Mouse (Mus musculus) stomach, embryonic 14.5 days (tissue): Measurements from ENCODE around the gene Gm10577. TPM values are rescaled to one million over a fixed set of nuclear protein-coding genes. Genes with fewer than 3 reads are reported as not detected.

Experiments
- ATAC-seq: fragments of 200-750 bp; cut with Nextera tagmentation; 2 replicates; pipeline ENCODE4 v1.8.0; 2017; ENCODE audit warnings: low read depth, moderate TSS enrichment; ENCODE audit not compliant: insufficient number of reproducible peaks, insufficient read depth, low FRiP score
- H3K27ac ChIP-seq: fragments of 300-500 bp; sonication (generic); 2 replicates; pipeline ENCODE4 v1.5.1; 2014; ENCODE audit warnings: mild to moderate bottlenecking, low read length, moderate library complexity, mixed read lengths
- H3K27me3 ChIP-seq: fragments of 300-500 bp; sonication (generic); 2 replicates; pipeline ENCODE4 v1.6.1; 2014; ENCODE audit warnings: low read length, control low read depth, mixed read lengths; ENCODE audit not compliant: control insufficient read depth, insufficient read depth
- H3K36me3 ChIP-seq: fragments of 300-500 bp; sonication (generic); 2 replicates; pipeline ENCODE4 v1.6.1; 2014; ENCODE audit warnings: mild to moderate bottlenecking, control low read depth, low read length, moderate library complexity, mixed read lengths; ENCODE audit not compliant: control insufficient read depth, insufficient read depth
- H3K4me1 ChIP-seq: fragments of 300-500 bp; sonication (generic); 2 replicates; pipeline ENCODE4 v1.6.1; 2014; ENCODE audit warnings: low read length, control low read depth, mixed read lengths; ENCODE audit not compliant: control insufficient read depth, insufficient read depth
- H3K4me2 ChIP-seq: fragments of 300-500 bp; sonication (generic); replicated peaks from 2 replicates; pipeline ENCODE4 v1.6.1; 2014; ENCODE audit warnings: low read depth, low read length, control low read depth
- H3K4me3 ChIP-seq: fragments of 300-500 bp; sonication (generic); 2 replicates; pipeline ENCODE4 v1.5.1; 2014; ENCODE audit warnings: low read depth, low read length, control low read depth
- H3K9ac ChIP-seq: fragments of 300-500 bp; sonication (generic); replicated peaks from 2 replicates; pipeline ENCODE4 v1.6.1; 2014; ENCODE audit warnings: low read depth, mild to moderate bottlenecking, control low read depth, low read length, moderate library complexity, mixed read lengths
- H3K9me3 ChIP-seq: fragments of 300-500 bp; sonication (generic); 2 replicates; pipeline ENCODE4 v1.6.1; 2016; ENCODE audit warnings: low read depth, low read length, control low read depth; ENCODE audit not compliant: control insufficient read depth
- WGBS: fragments of 180-500 bp; shearing (Covaris S2); extraction: QIAGEN DNeasy Blood & Tissue Kit; methylation state at CpG from one replicate; pipeline ENCODE4 v1.1.7; 2014; 5-methylcytosine and 5-hydroxymethylcytosine counted together
- polyA plus RNA-seq: library from polyadenylated mRNA; unstranded; fragments of >200 nt; fragmentation: Nextera tagmentation; extraction: Ambion mirVana; gene quantifications from 2 replicates; pipeline ENCODE4 v1.2.1, GENCODE M21; 2014

Gene Gm10577
- polyA plus RNA-seq, 1 experiment from 2014 or later: not detected

GRCm38 (mm10) chr4:101037156-101037555 lies 16.7 kb upstream of the Gm10577 start:
- no peak overlapping the region for H3K9ac ChIP-seq
- no peaks in the 10 kb centered on the region for H3K4me1 ChIP-seq
- no peak overlapping the region for H3K4me3 ChIP-seq
- 72% methylated on average over 7 of the region's 7 CpGs for WGBS
- no peak for ATAC-seq
- H3K27me3 ChIP-seq: no peaks in the 10 kb centered on the region
- no peak overlapping the region for H3K27ac ChIP-seq
- no peaks in the 10 kb centered on the region for H3K36me3 ChIP-seq
- no peak overlapping the region for H3K4me2 ChIP-seq
- no peaks in the 10 kb centered on the region for H3K9me3 ChIP-seq

DNA sequence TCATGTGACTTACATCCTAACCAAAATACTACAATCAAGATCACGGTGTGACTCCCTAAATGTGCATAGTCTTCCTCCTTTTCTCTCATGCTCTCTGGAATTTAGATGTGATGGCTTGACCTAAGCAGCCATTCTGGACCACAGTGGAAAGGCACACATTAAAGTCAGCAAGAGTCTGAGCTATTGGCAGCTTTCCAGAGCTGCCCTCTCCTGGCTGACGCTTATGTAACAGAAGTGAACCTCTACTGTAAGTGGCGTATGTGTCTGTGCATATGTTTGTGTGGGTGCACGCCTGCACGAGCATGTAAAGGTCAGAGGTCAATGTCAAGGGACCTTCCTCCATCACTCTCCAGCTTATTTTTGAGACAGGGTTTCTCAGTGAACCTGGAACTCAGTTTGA lies 14.6 kb upstream of the Gm10577 start:
- Histone ChIP-seq H3K9me3 (no peaks in the 10 kb centered on the region), H3K27ac (no peak overlapping the region), H3K4me2 (no peak overlapping the region), H3K4me3 (no peak overlapping the region), H3K4me1 (no peaks in the 10 kb centered on the region), H3K9ac (no peak overlapping the region), H3K36me3 (no peaks in the 10 kb centered on the region), H3K27me3 (no peaks in the 10 kb centered on the region)
- 67% methylated on average over 5 of the region's 5 CpGs for WGBS
- no peak for ATAC-seq

- no peak for ATAC-seq
- H3K9me3 ChIP-seq: no peaks in the 10 kb centered on the region
- no peaks in the 10 kb centered on the region for H3K36me3 ChIP-seq
- H3K4me1 ChIP-seq: no peaks in the 10 kb centered on the region
- H3K27ac ChIP-seq: no peak overlapping the region
- H3K4me3 ChIP-seq: no peak overlapping the region
- H3K27me3 ChIP-seq: no peaks in the 10 kb centered on the region
- no peak overlapping the region for H3K9ac ChIP-seq
- H3K4me2 ChIP-seq: no peak overlapping the region
- WGBS: 76% methylated on average over 3 of the region's 3 CpGs
These were observed 12.6 kb upstream of the Gm10577 start for GRCm38 (mm10) chr4:101033047-101033446.

DNA sequence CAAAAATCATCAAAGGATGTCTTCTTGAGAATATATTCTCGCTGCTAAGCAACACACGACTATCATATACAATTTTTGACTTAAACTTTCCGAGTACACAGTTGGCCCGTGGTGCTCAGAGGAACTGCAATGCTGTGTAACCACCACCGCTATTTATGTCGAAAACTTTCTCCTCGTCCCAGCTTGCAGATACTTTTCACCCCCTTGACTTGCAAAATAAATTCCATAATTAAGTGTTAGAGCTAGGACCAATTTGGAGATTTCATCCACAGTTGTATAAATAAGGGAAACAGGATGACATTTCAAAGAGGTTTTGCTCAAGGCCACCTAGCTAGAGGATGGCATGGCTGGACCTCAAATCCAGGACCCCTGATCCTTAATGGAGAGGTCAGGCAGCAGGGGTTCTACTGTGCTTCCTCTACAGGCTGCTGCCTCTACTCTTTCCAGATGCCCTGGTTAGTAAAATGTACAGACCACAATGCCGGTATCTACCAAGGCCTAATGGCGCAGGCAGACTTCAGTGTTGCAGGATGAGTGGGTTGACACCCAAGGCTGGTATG lies 7.4 kb upstream of the Gm10577 start:
- no peak for ATAC-seq
- Histone ChIP-seq H3K4me3 (no peak overlapping the region), H3K36me3 (no peaks in the 10 kb centered on the region), H3K27ac (no peak overlapping the region), H3K27me3 (no peaks in the 10 kb centered on the region), H3K9ac (no peak overlapping the region), H3K4me2 (no peak overlapping the region), H3K4me1 (no peaks in the 10 kb centered on the region), H3K9me3 (0 out of 2 replicates have a peak, but pooled peaks cover 3% of the 10 kb centered on the region)
- 86% methylated on average over 9 of the region's 9 CpGs for WGBS

GRCm38 (mm10) chr4:101026995-101027394 lies 6.5 kb upstream of the Gm10577 start:
- 0 out of 2 replicates have a peak, but pooled peaks cover 6% of the 10 kb centered on the region for H3K9me3 ChIP-seq
- no peaks in the 10 kb centered on the region for H3K36me3 ChIP-seq
- H3K4me2 ChIP-seq: no peak overlapping the region
- no peak overlapping the region for H3K4me3 ChIP-seq
- no peaks in the 10 kb centered on the region for H3K27me3 ChIP-seq
- WGBS: 64% methylated on average over 2 of the region's 2 CpGs
- H3K4me1 ChIP-seq: no peaks in the 10 kb centered on the region
- no peak for ATAC-seq
- no peak overlapping the region for H3K27ac ChIP-seq
- H3K9ac ChIP-seq: no peak overlapping the region

- no peaks in the 10 kb centered on the region for H3K27me3 ChIP-seq
- H3K4me2 ChIP-seq: no peak overlapping the region
- no peaks in the 10 kb centered on the region for H3K36me3 ChIP-seq
- 70% methylated on average over 5 of the region's 5 CpGs for WGBS
- H3K9me3 ChIP-seq: 0 out of 2 replicates have a peak, but pooled peaks cover 6% of the 10 kb centered on the region
- no peak overlapping the region for H3K4me3 ChIP-seq
- H3K9ac ChIP-seq: no peak overlapping the region
- H3K27ac ChIP-seq: no peak overlapping the region
- H3K4me1 ChIP-seq: no peaks in the 10 kb centered on the region
- ATAC-seq: no peak
These were observed 6.1 kb upstream of the Gm10577 start for GRCm38 (mm10) chr4:101026566-101026965.

DNA sequence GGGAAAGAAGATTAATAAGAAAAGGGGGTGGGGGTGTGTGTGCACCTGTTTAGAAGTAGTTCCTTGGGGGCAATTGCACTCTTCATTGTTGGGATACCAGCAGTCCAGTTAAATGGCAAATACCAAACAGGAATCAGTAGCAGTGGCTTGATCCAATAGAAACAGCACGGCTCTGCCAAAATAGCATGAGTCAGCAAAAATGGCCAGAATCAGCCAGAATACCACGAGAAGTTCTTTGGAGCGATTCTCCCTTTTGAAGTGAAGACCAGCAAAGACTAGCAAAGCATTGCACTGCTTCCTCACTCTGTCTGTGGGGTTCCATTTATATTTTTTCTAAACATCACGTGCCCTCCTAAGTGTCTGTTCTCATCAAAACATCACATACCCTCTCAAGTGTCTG lies 2.7 kb downstream of the Gm10577 start:
- no peak for ATAC-seq
- Histone ChIP-seq H3K4me2 (no peak overlapping the region), H3K9ac (no peak overlapping the region), H3K27ac (no peak overlapping the region), H3K9me3 (peaks cover 6% of the 10 kb centered on the region; the same call in 1 of the 2 replicates), H3K4me3 (no peak overlapping the region), H3K36me3 (no peaks in the 10 kb centered on the region), H3K27me3 (no peaks in the 10 kb centered on the region), H3K4me1 (no peaks in the 10 kb centered on the region)
- 78% methylated on average over 4 of the region's 4 CpGs for WGBS

DNA sequence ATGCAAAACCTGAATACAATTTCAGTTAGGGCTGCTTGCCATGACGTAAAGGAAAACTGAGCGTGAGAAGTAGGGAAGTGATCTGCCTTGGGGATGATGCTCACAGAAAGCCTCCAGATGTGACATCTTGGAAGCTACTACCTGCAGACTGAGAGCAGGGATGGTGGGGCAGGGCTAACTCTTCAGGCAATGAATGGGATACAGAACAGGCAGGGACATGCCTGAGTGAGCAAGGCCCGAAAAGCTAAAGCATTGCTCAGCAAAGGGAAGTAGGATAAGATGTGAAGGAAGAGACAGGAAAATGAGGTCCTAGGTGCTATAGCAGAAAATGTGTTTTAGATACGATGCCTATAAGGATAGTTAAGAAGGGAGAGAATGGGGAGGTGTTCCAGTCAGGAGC lies 11.4 kb downstream of the Gm10577 start:
- no peaks in the 10 kb centered on the region for H3K4me1 ChIP-seq
- no peaks in the 10 kb centered on the region for H3K27me3 ChIP-seq
- H3K27ac ChIP-seq: no peak overlapping the region
- no peak for ATAC-seq
- no peaks in the 10 kb centered on the region for H3K9me3 ChIP-seq
- H3K4me3 ChIP-seq: no peak overlapping the region
- no peak overlapping the region for H3K4me2 ChIP-seq
- 88% methylated on average over 4 of the region's 4 CpGs for WGBS
- no peaks in the 10 kb centered on the region for H3K36me3 ChIP-seq
- H3K9ac ChIP-seq: no peak overlapping the region

DNA sequence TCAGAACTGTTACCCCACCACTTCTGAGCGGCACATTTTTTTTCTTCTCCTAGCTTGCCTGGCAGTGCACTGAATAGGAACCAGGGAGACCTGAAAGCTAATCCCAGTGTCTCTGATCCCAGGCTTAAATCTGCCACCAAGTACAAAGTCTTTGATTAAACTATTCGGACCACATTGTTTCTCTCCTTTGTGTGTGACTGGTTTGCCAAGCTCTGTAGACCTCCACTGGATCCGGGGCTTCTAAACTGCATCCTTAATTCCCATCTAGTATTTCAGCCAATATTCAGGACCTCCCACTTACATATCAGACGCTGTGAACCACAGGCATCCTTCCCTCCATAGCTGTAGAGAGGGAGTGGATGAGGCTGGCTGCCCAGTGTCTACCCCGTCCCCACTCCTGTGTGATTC lies 12.1 kb downstream of the Gm10577 start:
- no peaks in the 10 kb centered on the region for H3K36me3 ChIP-seq
- H3K4me2 ChIP-seq: no peak overlapping the region
- H3K4me3 ChIP-seq: no peak overlapping the region
- ATAC-seq: no peak
- H3K9ac ChIP-seq: no peak overlapping the region
- 76% methylated on average over 5 of the region's 5 CpGs for WGBS
- H3K27ac ChIP-seq: no peak overlapping the region
- H3K27me3 ChIP-seq: no peaks in the 10 kb centered on the region
- no peaks in the 10 kb centered on the region for H3K4me1 ChIP-seq
- no peaks in the 10 kb centered on the region for H3K9me3 ChIP-seq
